Mouse (Mus musculus): ENCODE results near the gene Lmnb2. TPM values are rescaled to one million over a fixed set of nuclear protein-coding genes. Genes with fewer than 3 reads are reported as not detected.

The Lmnb2 gene
- polyA plus RNA-seq, 1 experiment: 11.0 TPM

GRCm38 (mm10) chr10:80939671-80940070 lies 21.6 kb upstream of the Lmnb2 start:
- no peaks in the 10 kb centered on the region for H3K36me3 ChIP-seq (ENCODE audit: control insufficient read depth, insufficient read depth, low read length)
- TF ChIP-seq CTCF (IDR thresholded peaks at IDR 0.05; ENCODE audit: extremely low read depth, insufficient read depth, insufficient read length, insufficient replicate concordance): no peak
- TF ChIP-seq POLR2A (IDR thresholded peaks at IDR 0.05; ENCODE audit: low read depth, low read length): no peak
- H3K27ac ChIP-seq (ENCODE audit: insufficient read depth, low read length): no peak overlapping the region
- H3K4me1 ChIP-seq (ENCODE audit: control insufficient read depth, insufficient read depth, insufficient read length): peaks cover 46% of the 10 kb centered on the region
- H3K4me3 ChIP-seq (ENCODE audit: extremely low read depth, insufficient read depth, insufficient read length): peak overlapping the region; percentile 43; the same call in 1 of the 2 replicates
- WGBS: 2% methylated on average over 28 of the region's 28 CpGs
- peak in 1 of 2 experiments; percentile 68 for DNase-seq (ENCODE audit: low read depth in 1 of 2, low spot score in 2 of 2)
- H3K27me3 ChIP-seq (ENCODE audit: control insufficient read depth, insufficient read depth, low read length): no peaks in the 10 kb centered on the region

- no peak overlapping the region for H3K4me3 ChIP-seq (ENCODE audit: extremely low read depth, insufficient read depth, insufficient read length)
- WGBS: 23% methylated on average over 14 of the region's 15 CpGs
- TF ChIP-seq CTCF (IDR thresholded peaks at IDR 0.05; ENCODE audit: extremely low read depth, insufficient read depth, insufficient read length, insufficient replicate concordance): no peak
- no peak for TF ChIP-seq POLR2A (IDR thresholded peaks at IDR 0.05; ENCODE audit: low read depth, low read length)
- no peaks in the 10 kb centered on the region for H3K27me3 ChIP-seq (ENCODE audit: control insufficient read depth, insufficient read depth, low read length)
- H3K4me1 ChIP-seq (ENCODE audit: control insufficient read depth, insufficient read depth, insufficient read length): peaks cover 46% of the 10 kb centered on the region
- H3K27ac ChIP-seq (ENCODE audit: insufficient read depth, low read length): no peak overlapping the region
- no peak for DNase-seq (ENCODE audit: low read depth in 1 of 2, low spot score in 2 of 2)
- H3K36me3 ChIP-seq (ENCODE audit: control insufficient read depth, insufficient read depth, low read length): no peaks in the 10 kb centered on the region
These were observed 20.9 kb upstream of the Lmnb2 start for GRCm38 (mm10) chr10:80938831-80939550.

- peaks cover 45% of the 10 kb centered on the region for H3K4me1 ChIP-seq (ENCODE audit: control insufficient read depth, insufficient read depth, insufficient read length)
- TF ChIP-seq POLR2A (IDR thresholded peaks at IDR 0.05; ENCODE audit: low read depth, low read length) (no peak), CTCF (IDR thresholded peaks at IDR 0.05; ENCODE audit: extremely low read depth, insufficient read depth, insufficient read length, insufficient replicate concordance) (no peak)
- 9% methylated on average over 8 of the region's 8 CpGs for WGBS
- no peak for DNase-seq (ENCODE audit: low read depth in 1 of 2, low spot score in 2 of 2)
- no peaks in the 10 kb centered on the region for H3K36me3 ChIP-seq (ENCODE audit: control insufficient read depth, insufficient read depth, low read length)
- H3K27me3 ChIP-seq (ENCODE audit: control insufficient read depth, insufficient read depth, low read length): no peaks in the 10 kb centered on the region
- no peak overlapping the region for H3K27ac ChIP-seq (ENCODE audit: insufficient read depth, low read length)
- H3K4me3 ChIP-seq (ENCODE audit: extremely low read depth, insufficient read depth, insufficient read length): no peak overlapping the region
These were observed 19.6 kb upstream of the Lmnb2 start for GRCm38 (mm10) chr10:80937646-80938045.

- no peak for TF ChIP-seq CTCF (IDR thresholded peaks at IDR 0.05; ENCODE audit: extremely low read depth, insufficient read depth, insufficient read length, insufficient replicate concordance)
- TF ChIP-seq POLR2A (IDR thresholded peaks at IDR 0.05; ENCODE audit: low read depth, low read length): no peak
- 20% methylated on average over 6 of the region's 6 CpGs for WGBS
- Histone ChIP-seq H3K4me3 (ENCODE audit: extremely low read depth, insufficient read depth, insufficient read length) (no peak overlapping the region), H3K36me3 (ENCODE audit: control insufficient read depth, insufficient read depth, low read length) (0 out of 2 replicates have a peak, but pooled peaks cover under 1% of the 10 kb centered on the region), H3K27ac (ENCODE audit: insufficient read depth, low read length) (no peak overlapping the region), H3K27me3 (ENCODE audit: control insufficient read depth, insufficient read depth, low read length) (no peaks in the 10 kb centered on the region), H3K4me1 (ENCODE audit: control insufficient read depth, insufficient read depth, insufficient read length) (peaks cover 51% of the 10 kb centered on the region)
- no peak for DNase-seq (ENCODE audit: low read depth in 1 of 2, low spot score in 2 of 2)
These were observed 18.7 kb upstream of the Lmnb2 start for GRCm38 (mm10) chr10:80936810-80937164.

GRCm38 (mm10) chr10:80936135-80936809 lies 18.2 kb upstream of the Lmnb2 start:
- Histone ChIP-seq H3K27ac (ENCODE audit: insufficient read depth, low read length) (no peak overlapping the region), H3K4me3 (ENCODE audit: extremely low read depth, insufficient read depth, insufficient read length) (no peak overlapping the region), H3K36me3 (ENCODE audit: control insufficient read depth, insufficient read depth, low read length) (0 out of 2 replicates have a peak, but pooled peaks cover 2% of the 10 kb centered on the region), H3K4me1 (ENCODE audit: control insufficient read depth, insufficient read depth, insufficient read length) (peaks cover 54% of the 10 kb centered on the region), H3K27me3 (ENCODE audit: control insufficient read depth, insufficient read depth, low read length) (no peaks in the 10 kb centered on the region)
- TF ChIP-seq POLR2A (IDR thresholded peaks at IDR 0.05; ENCODE audit: low read depth, low read length): no peak
- no peak for TF ChIP-seq CTCF (IDR thresholded peaks at IDR 0.05; ENCODE audit: extremely low read depth, insufficient read depth, insufficient read length, insufficient replicate concordance)
- WGBS: 7% methylated on average over 33 of the region's 37 CpGs
- no peak for DNase-seq (ENCODE audit: low read depth in 1 of 2, low spot score in 2 of 2)

- no peak overlapping the region for H3K4me3 ChIP-seq (ENCODE audit: extremely low read depth, insufficient read depth, insufficient read length)
- H3K36me3 ChIP-seq (ENCODE audit: control insufficient read depth, insufficient read depth, low read length): 0 out of 2 replicates have a peak, but pooled peaks cover 2% of the 10 kb centered on the region
- peaks cover 57% of the 10 kb centered on the region for H3K4me1 ChIP-seq (ENCODE audit: control insufficient read depth, insufficient read depth, insufficient read length)
- no peak for TF ChIP-seq CTCF (IDR thresholded peaks at IDR 0.05; ENCODE audit: extremely low read depth, insufficient read depth, insufficient read length, insufficient replicate concordance)
- TF ChIP-seq POLR2A (IDR thresholded peaks at IDR 0.05; ENCODE audit: low read depth, low read length): no peak
- 31% methylated on average over 17 of the region's 17 CpGs for WGBS
- no peak for DNase-seq (ENCODE audit: low read depth in 1 of 2, low spot score in 2 of 2)
- H3K27me3 ChIP-seq (ENCODE audit: control insufficient read depth, insufficient read depth, low read length): no peaks in the 10 kb centered on the region
- H3K27ac ChIP-seq (ENCODE audit: insufficient read depth, low read length): no peak overlapping the region
These were observed 17.7 kb upstream of the Lmnb2 start for GRCm38 (mm10) chr10:80935698-80936097.
